Mouse (Mus musculus): ENCODE data around the gene Pdzd8. TPM values are rescaled to one million over a fixed set of nuclear protein-coding genes. Genes with fewer than 3 reads are reported as not detected.

Pdzd8 gene
- 10.4 and 10.9 TPM in 2 replicates for polyA plus RNA-seq (2015; fragmentation: Nextera tagmentation; extraction: Ambion mirVana)

- under 1% methylated on average over 83 of the region's 91 CpGs for WGBS
- peak within 1 kb of the TSS; percentile 79 for H3K4me3 ChIP-seq
- H3K4me2 ChIP-seq = peak within 1 kb of the TSS; percentile 100
- peak within 1 kb of the TSS; percentile 87 for H3K9ac ChIP-seq
- peaks cover 47% of the 10 kb centered on the region for H3K4me1 ChIP-seq (replicated peaks)
- peak; percentile 95 for ATAC-seq (ENCODE audit: low read depth)
- peak within 1 kb of the TSS; percentile 96 for H3K27ac ChIP-seq (replicated peaks)
- H3K27me3 ChIP-seq = no peaks in the 10 kb centered on the region
- no peaks in the 10 kb centered on the region for H3K9me3 ChIP-seq
- H3K36me3 ChIP-seq = no peaks in the 10 kb centered on the region
Observed at GRCm38 (mm10) chr19:59345658-59346283, at the start of gene Pdzd8. Gene Pdzd8 (minus strand): TSS chr19:59345780.

- Histone ChIP-seq H3K27ac (replicated peaks) (no peak overlapping the region), H3K9ac (no peak overlapping the region), H3K27me3 (peaks cover 69% of the 10 kb centered on the region), H3K9me3 (no peaks in the 10 kb centered on the region), H3K4me1 (replicated peaks) (peaks cover 11% of the 10 kb centered on the region), H3K4me2 (no peak overlapping the region), H3K4me3 (no peak overlapping the region), H3K36me3 (no peaks in the 10 kb centered on the region)
- peak; percentile 68; the same call in 1 of the 2 replicates for ATAC-seq (ENCODE audit: low read depth)
- 11% methylated on average over 8 of the region's 8 CpGs for WGBS
Observed at GRCm38 (mm10) chr19:59393777-59394441, 48.3 kb upstream of the Pdzd8 start.

- H3K4me3 ChIP-seq = no peak overlapping the region
- no peaks in the 10 kb centered on the region for H3K36me3 ChIP-seq
- peaks cover 13% of the 10 kb centered on the region for H3K4me1 ChIP-seq (replicated peaks)
- H3K27ac ChIP-seq (replicated peaks) = no peak overlapping the region
- WGBS = 19% methylated on average over 15 of the region's 15 CpGs
- H3K4me2 ChIP-seq = peak overlapping the region; percentile 18; the same call in 1 of the 2 replicates
- H3K9me3 ChIP-seq = no peaks in the 10 kb centered on the region
- ATAC-seq (ENCODE audit: low read depth) = peak; percentile 73; the same call in 1 of the 2 replicates
- H3K27me3 ChIP-seq = peaks cover 37% of the 10 kb centered on the region
- H3K9ac ChIP-seq = 0 out of 2 replicates have a peak overlapping the region, but pooled peaks have one; percentile 26
Observed at GRCm38 (mm10) chr19:59388847-59389606, 43.4 kb upstream of the Pdzd8 start.

- Histone ChIP-seq H3K4me2 (peak overlapping the region; percentile 18; the same call in 1 of the 2 replicates), H3K27me3 (peaks cover 37% of the 10 kb centered on the region), H3K9ac (no peak overlapping the region), H3K4me1 (replicated peaks) (peaks cover 11% of the 10 kb centered on the region), H3K36me3 (no peaks in the 10 kb centered on the region), H3K27ac (replicated peaks) (no peak overlapping the region), H3K9me3 (no peaks in the 10 kb centered on the region), H3K4me3 (no peak overlapping the region)
- ATAC-seq (ENCODE audit: low read depth) = no peak
- 13% methylated on average over 5 of the region's 5 CpGs for WGBS
Observed at GRCm38 (mm10) chr19:59388399-59388798, 42.8 kb upstream of the Pdzd8 start.

- WGBS = 54% methylated on average over 1 of the region's 1 CpGs
- no peak for ATAC-seq (ENCODE audit: low read depth)
- no peaks in the 10 kb centered on the region for H3K9me3 ChIP-seq
- H3K4me3 ChIP-seq = no peak overlapping the region
- H3K4me1 ChIP-seq (replicated peaks) = peaks cover 11% of the 10 kb centered on the region
- no peak overlapping the region for H3K27ac ChIP-seq (replicated peaks)
- H3K4me2 ChIP-seq = no peak overlapping the region
- H3K27me3 ChIP-seq = peaks cover 29% of the 10 kb centered on the region
- no peaks in the 10 kb centered on the region for H3K36me3 ChIP-seq
- no peak overlapping the region for H3K9ac ChIP-seq
Observed at GRCm38 (mm10) chr19:59387178-59387577, 41.6 kb upstream of the Pdzd8 start.

GRCm38 (mm10) chr19:59384582-59385495, 39.3 kb upstream of the Pdzd8 start:
- H3K4me2 ChIP-seq = no peak overlapping the region
- H3K9me3 ChIP-seq = no peaks in the 10 kb centered on the region
- WGBS = 90% methylated on average over 7 of the region's 7 CpGs
- H3K9ac ChIP-seq = no peak overlapping the region
- H3K36me3 ChIP-seq = no peaks in the 10 kb centered on the region
- no peak for ATAC-seq (ENCODE audit: low read depth)
- H3K4me3 ChIP-seq = no peak overlapping the region
- peaks cover 11% of the 10 kb centered on the region for H3K27me3 ChIP-seq
- H3K4me1 ChIP-seq (replicated peaks) = peaks cover 11% of the 10 kb centered on the region
- H3K27ac ChIP-seq (replicated peaks) = no peak overlapping the region

- no peaks in the 10 kb centered on the region for H3K27me3 ChIP-seq
- no peak overlapping the region for H3K9ac ChIP-seq
- no peak overlapping the region for H3K4me2 ChIP-seq
- no peaks in the 10 kb centered on the region for H3K4me1 ChIP-seq (replicated peaks)
- H3K9me3 ChIP-seq = no peaks in the 10 kb centered on the region
- no peak overlapping the region for H3K27ac ChIP-seq (replicated peaks)
- H3K4me3 ChIP-seq = no peak overlapping the region
- no peaks in the 10 kb centered on the region for H3K36me3 ChIP-seq
- ATAC-seq (ENCODE audit: low read depth) = no peak
Observed at GRCm38 (mm10) chr19:59382416-59382917, 36.9 kb upstream of the Pdzd8 start.

- no peaks in the 10 kb centered on the region for H3K36me3 ChIP-seq
- peaks cover 6% of the 10 kb centered on the region; the same call in 1 of the 2 replicates for H3K9me3 ChIP-seq
- ATAC-seq (ENCODE audit: low read depth) = no peak
- 52% methylated on average over 1 of the region's 1 CpGs for WGBS
- H3K9ac ChIP-seq = no peak overlapping the region
- H3K27ac ChIP-seq (replicated peaks) = no peak overlapping the region
- H3K4me3 ChIP-seq = no peak overlapping the region
- H3K27me3 ChIP-seq = no peaks in the 10 kb centered on the region
- no peaks in the 10 kb centered on the region for H3K4me1 ChIP-seq (replicated peaks)
- no peak overlapping the region for H3K4me2 ChIP-seq
Observed at GRCm38 (mm10) chr19:59379995-59380394, 34.4 kb upstream of the Pdzd8 start.

GRCm38 (mm10) chr19:59376481-59376880, 30.9 kb upstream of the Pdzd8 start:
- Histone ChIP-seq H3K27me3 (no peaks in the 10 kb centered on the region), H3K27ac (replicated peaks) (no peak overlapping the region), H3K4me1 (replicated peaks) (no peaks in the 10 kb centered on the region), H3K4me3 (no peak overlapping the region), H3K9ac (no peak overlapping the region), H3K36me3 (no peaks in the 10 kb centered on the region), H3K9me3 (peaks cover 8% of the 10 kb centered on the region), H3K4me2 (no peak overlapping the region)
- WGBS = 89% methylated on average over 2 of the region's 2 CpGs
- ATAC-seq (ENCODE audit: low read depth) = no peak

GRCm38 (mm10) chr19:59374940-59375339, 29.4 kb upstream of the Pdzd8 start:
- no peaks in the 10 kb centered on the region for H3K27me3 ChIP-seq
- H3K4me1 ChIP-seq (replicated peaks) = no peaks in the 10 kb centered on the region
- no peak overlapping the region for H3K27ac ChIP-seq (replicated peaks)
- no peak overlapping the region for H3K4me2 ChIP-seq
- H3K9me3 ChIP-seq = peaks cover 8% of the 10 kb centered on the region
- ATAC-seq (ENCODE audit: low read depth) = no peak
- 85% methylated on average over 6 of the region's 6 CpGs for WGBS
- H3K9ac ChIP-seq = no peak overlapping the region
- no peak overlapping the region for H3K4me3 ChIP-seq
- no peaks in the 10 kb centered on the region for H3K36me3 ChIP-seq

- ATAC-seq (ENCODE audit: low read depth) = no peak
- H3K4me1 ChIP-seq (replicated peaks) = no peaks in the 10 kb centered on the region
Observed at GRCm38 (mm10) chr19:59372928-59373327, 27.3 kb upstream of the Pdzd8 start.

More at GRCm38 (mm10) chr19:59372928-59373327, 27.3 kb upstream of the Pdzd8 start:
- Histone ChIP-seq H3K4me2 (no peak overlapping the region), H3K27ac (replicated peaks) (no peak overlapping the region), H3K27me3 (no peaks in the 10 kb centered on the region), H3K4me3 (no peak overlapping the region), H3K36me3 (no peaks in the 10 kb centered on the region), H3K9me3 (peaks cover 8% of the 10 kb centered on the region), H3K9ac (no peak overlapping the region)
- 81% methylated on average over 4 of the region's 4 CpGs for WGBS
